Mouse (Mus musculus): ENCODE results near the gene Zfp212. TPM values are rescaled to one million over a fixed set of nuclear protein-coding genes. Genes with fewer than 3 reads are reported as not detected.
"Not testable (repeated sequence)": the region's sequence is repeated elsewhere in the genome, so short reads cannot be mapped to it uniquely, and the experiment has no call there.

The Zfp212 gene
- total RNA-seq, 2 experiments from 2014 or later = 15.0 to 17.4 TPM

GRCm38 (mm10) chr6:47919646-47920446, 430 bp upstream of the Zfp212 start:
- intact Hi-C loops (cut with DNase I) = loop anchor here (1.0 kb wide), 1 partner anchor 43 kb away; the partner anchor contains the start of gene Zfp282
- no peak for DNase-seq (ENCODE audit: low spot score in 2 of 2)

GRCm38 (mm10) chr6:47942461-47942860, 22.2 kb downstream of the Zfp212 start:
- DNase-seq (ENCODE audit: low spot score in 2 of 2) = no peak
- intact Hi-C loops (cut with DNase I) = no loop called here

GRCm38 (mm10) chr6:47943021-47943691, 22.9 kb downstream of the Zfp212 start:
- intact Hi-C loops (cut with DNase I) = no loop called here
- peak; percentile 41 to 50 for DNase-seq (ENCODE audit: low spot score in 2 of 2)

GRCm38 (mm10) chr6:47943721-47944120, 23.4 kb downstream of the Zfp212 start:
- no peak for DNase-seq (ENCODE audit: low spot score in 2 of 2)
- intact Hi-C loops (cut with DNase I) = no loop called here

GRCm38 (mm10) chr6:47947388-47947787, 27.1 kb downstream of the Zfp212 start:
- no peak for DNase-seq (ENCODE audit: low spot score in 2 of 2)
- intact Hi-C loops (cut with DNase I) = no loop called here

GRCm38 (mm10) chr6:47953191-47953726, 33.0 kb downstream of the Zfp212 start, which contains the start of gene Zfp956:
Gene Zfp956 (plus strand): TSS chr6:47953390.
- intact Hi-C loops (cut with DNase I) = no loop called here
- DNase-seq (ENCODE audit: low spot score in 2 of 2) = peak; percentile 92 to 98

GRCm38 (mm10) chr6:47954425-47954824, 34.1 kb downstream of the Zfp212 start:
- intact Hi-C loops (cut with DNase I) = no loop called here

GRCm38 (mm10) chr6:47957816-47958215, 37.5 kb downstream of the Zfp212 start:
- no peak for DNase-seq (ENCODE audit: low spot score in 2 of 2)
- intact Hi-C loops (cut with DNase I) = no loop called here

More at GRCm38 (mm10) chr6:47954425-47954824, 34.1 kb downstream of the Zfp212 start:
- no peak for DNase-seq (ENCODE audit: low spot score in 2 of 2)

GRCm38 (mm10) chr6:47960685-47961421, 40.6 kb downstream of the Zfp212 start:
- intact Hi-C loops (cut with DNase I) = no loop called here
- no peak for DNase-seq (ENCODE audit: low spot score in 2 of 2)

GRCm38 (mm10) chr6:47963051-47963450, 42.8 kb downstream of the Zfp212 start:
- intact Hi-C loops (cut with DNase I) = no loop called here
- DNase-seq (ENCODE audit: low spot score in 2 of 2) = peak; percentile 18 to 69

GRCm38 (mm10) chr6:47968166-47968565, 47.9 kb downstream of the Zfp212 start:
- intact Hi-C loops (cut with DNase I); DNase-seq (ENCODE audit: low spot score in 2 of 2): not testable (repeated sequence)

- intact Hi-C loops (cut with DNase I) = no loop called here
- no peak for DNase-seq (ENCODE audit: low spot score in 2 of 2)
These were observed 54.3 kb downstream of the Zfp212 start for GRCm38 (mm10) chr6:47974599-47974998.

GRCm38 (mm10) chr6:47978897-47979368, 58.7 kb downstream of the Zfp212 start:
- peak; percentile 73 to 84 for DNase-seq (ENCODE audit: low spot score in 2 of 2)
- intact Hi-C loops (cut with DNase I) = no loop called here

Other genes starting within 250 kb of the Zfp212 start
- 10 to 100 TPM; 67.1 to 71.1 TPM for gene Pdia4, start 107.0 kb upstream of the Zfp212 start, total RNA-seq (2021)
- 1 to 10 TPM; 4.9 to 5.0 TPM for gene Zfp786, start 89.6 kb upstream of the Zfp212 start, total RNA-seq (2021)
- gene Zfp398, start 84.8 kb upstream of the Zfp212 start, total RNA-seq (2021) = 10 to 100 TPM; 19.3 to 19.6 TPM
- 10 to 100 TPM; 15.5 to 16.4 TPM for gene Zfp282, start 43.3 kb upstream of the Zfp212 start, total RNA-seq (2021)
- gene Zfp956, start 32.9 kb downstream of the Zfp212 start, total RNA-seq (2021) = 10 to 100 TPM; 19.4 to 19.7 TPM
- gene Zfp777, start 128.4 kb downstream of the Zfp212 start, total RNA-seq (2021) = 10 to 100 TPM; 30.4 to 40.0 TPM
- gene Zfp746, start 166.1 kb downstream of the Zfp212 start, total RNA-seq (2021) = 10 to 100 TPM; 29.4 to 31.2 TPM

All from left cerebral cortex, postnatal 25 days (tissue).